Mouse (Mus musculus): Measurements from ENCODE around the gene 1700122O11Rik. TPM values are rescaled to one million over a fixed set of nuclear protein-coding genes. Genes with fewer than 3 reads are reported as not detected.

1700122O11Rik gene
- polyA plus RNA-seq, 1 experiment, result not detected

GRCm38 (mm10) chr17:48029241-48029640 lies 8.9 kb downstream of the 1700122O11Rik start:
- Histone ChIP-seq H3K27me3 (replicated peaks) (peaks cover 57% of the 10 kb centered on the region), H3K4me3 (replicated peaks) (no peak overlapping the region), H3K9me3 (peaks cover 14% of the 10 kb centered on the region), H3K36me3 (replicated peaks; ENCODE audit: low read length) (no peaks in the 10 kb centered on the region), H3K4me1 (peaks cover 10% of the 10 kb centered on the region)
- TF ChIP-seq FLI1 (IDR thresholded peaks at IDR 0.05; ENCODE audit: low read length) (no peak), GATA1 (IDR thresholded peaks at IDR 0.05; ENCODE audit: borderline replicate concordance, low read length) (no peak)

- Histone ChIP-seq H3K4me3 (replicated peaks) (no peak overlapping the region), H3K36me3 (replicated peaks; ENCODE audit: low read length) (no peaks in the 10 kb centered on the region), H3K9me3 (peaks cover 14% of the 10 kb centered on the region), H3K4me1 (no peaks in the 10 kb centered on the region), H3K27me3 (replicated peaks) (peaks cover 57% of the 10 kb centered on the region)
- no peak for TF ChIP-seq GATA1 (IDR thresholded peaks at IDR 0.05; ENCODE audit: borderline replicate concordance, low read length)
- TF ChIP-seq FLI1 (IDR thresholded peaks at IDR 0.05; ENCODE audit: low read length), result no peak
Observed at GRCm38 (mm10) chr17:48028250-48028649, 9.8 kb downstream of the 1700122O11Rik start.

- no peak for TF ChIP-seq GATA1 (IDR thresholded peaks at IDR 0.05; ENCODE audit: borderline replicate concordance, low read length)
- no peak for TF ChIP-seq FLI1 (IDR thresholded peaks at IDR 0.05; ENCODE audit: low read length)
- Histone ChIP-seq H3K27me3 (replicated peaks) (peaks cover 59% of the 10 kb centered on the region), H3K36me3 (replicated peaks; ENCODE audit: low read length) (no peaks in the 10 kb centered on the region), H3K9me3 (peaks cover 14% of the 10 kb centered on the region), H3K4me3 (replicated peaks) (no peak overlapping the region), H3K4me1 (no peaks in the 10 kb centered on the region)
Observed at GRCm38 (mm10) chr17:48027677-48028076, 10.4 kb downstream of the 1700122O11Rik start.

- H3K4me1 ChIP-seq, result no peaks in the 10 kb centered on the region
- no peaks in the 10 kb centered on the region for H3K36me3 ChIP-seq (replicated peaks; ENCODE audit: low read length)
- H3K4me3 ChIP-seq (replicated peaks), result no peak overlapping the region
- peaks cover 10% of the 10 kb centered on the region for H3K9me3 ChIP-seq
- TF ChIP-seq FLI1 (IDR thresholded peaks at IDR 0.05; ENCODE audit: low read length) (no peak), GATA1 (IDR thresholded peaks at IDR 0.05; ENCODE audit: borderline replicate concordance, low read length) (no peak)
- H3K27me3 ChIP-seq (replicated peaks), result peaks cover 64% of the 10 kb centered on the region
Observed at GRCm38 (mm10) chr17:48027019-48027418, 11.1 kb downstream of the 1700122O11Rik start.

- H3K4me3 ChIP-seq (replicated peaks), result no peak overlapping the region
- peaks cover 6% of the 10 kb centered on the region for H3K9me3 ChIP-seq
- TF ChIP-seq FLI1 (IDR thresholded peaks at IDR 0.05; ENCODE audit: low read length) (no peak), GATA1 (IDR thresholded peaks at IDR 0.05; ENCODE audit: borderline replicate concordance, low read length) (no peak)
- H3K4me1 ChIP-seq, result no peaks in the 10 kb centered on the region
- peaks cover 54% of the 10 kb centered on the region for H3K27me3 ChIP-seq (replicated peaks)
- H3K36me3 ChIP-seq (replicated peaks; ENCODE audit: low read length), result no peaks in the 10 kb centered on the region
Observed at GRCm38 (mm10) chr17:48024045-48024444, 14.0 kb downstream of the 1700122O11Rik start.

GRCm38 (mm10) chr17:48019585-48019984 lies 18.5 kb downstream of the 1700122O11Rik start:
- H3K36me3 ChIP-seq (replicated peaks; ENCODE audit: low read length), result no peaks in the 10 kb centered on the region
- H3K4me1 ChIP-seq, result no peaks in the 10 kb centered on the region
- peaks cover 51% of the 10 kb centered on the region for H3K27me3 ChIP-seq (replicated peaks)
- H3K4me3 ChIP-seq (replicated peaks), result no peak overlapping the region
- no peaks in the 10 kb centered on the region for H3K9me3 ChIP-seq
- TF ChIP-seq FLI1 (IDR thresholded peaks at IDR 0.05; ENCODE audit: low read length) (no peak), GATA1 (IDR thresholded peaks at IDR 0.05; ENCODE audit: borderline replicate concordance, low read length) (no peak)

- H3K4me3 ChIP-seq (replicated peaks), result no peak overlapping the region
- no peaks in the 10 kb centered on the region for H3K36me3 ChIP-seq (replicated peaks; ENCODE audit: low read length)
- H3K27me3 ChIP-seq (replicated peaks), result peaks cover 36% of the 10 kb centered on the region
Observed at GRCm38 (mm10) chr17:48016566-48016965, 21.5 kb downstream of the 1700122O11Rik start.

GRCm38 (mm10) chr17:48012561-48012960 lies 25.5 kb downstream of the 1700122O11Rik start:
- Histone ChIP-seq H3K36me3 (replicated peaks; ENCODE audit: low read length) (no peaks in the 10 kb centered on the region), H3K9me3 (no peaks in the 10 kb centered on the region), H3K4me1 (no peaks in the 10 kb centered on the region), H3K4me3 (replicated peaks) (no peak overlapping the region), H3K27me3 (replicated peaks) (peaks cover 29% of the 10 kb centered on the region)
- no peak for TF ChIP-seq GATA1 (IDR thresholded peaks at IDR 0.05; ENCODE audit: borderline replicate concordance, low read length)
- no peak for TF ChIP-seq FLI1 (IDR thresholded peaks at IDR 0.05; ENCODE audit: low read length)

More at GRCm38 (mm10) chr17:48016566-48016965, 21.5 kb downstream of the 1700122O11Rik start:
- no peak for TF ChIP-seq FLI1 (IDR thresholded peaks at IDR 0.05; ENCODE audit: low read length)
- TF ChIP-seq GATA1 (IDR thresholded peaks at IDR 0.05; ENCODE audit: borderline replicate concordance, low read length), result no peak
- H3K9me3 ChIP-seq, result no peaks in the 10 kb centered on the region
- H3K4me1 ChIP-seq, result no peaks in the 10 kb centered on the region

GRCm38 (mm10) chr17:48011105-48011504 lies 27.0 kb downstream of the 1700122O11Rik start:
- H3K4me3 ChIP-seq (replicated peaks), result no peak overlapping the region
- TF ChIP-seq FLI1 (IDR thresholded peaks at IDR 0.05; ENCODE audit: low read length) (no peak), GATA1 (IDR thresholded peaks at IDR 0.05; ENCODE audit: borderline replicate concordance, low read length) (no peak)
- no peaks in the 10 kb centered on the region for H3K9me3 ChIP-seq
- H3K4me1 ChIP-seq, result no peaks in the 10 kb centered on the region
- peaks cover 29% of the 10 kb centered on the region for H3K27me3 ChIP-seq (replicated peaks)
- H3K36me3 ChIP-seq (replicated peaks; ENCODE audit: low read length), result no peaks in the 10 kb centered on the region

- Histone ChIP-seq H3K9me3 (no peaks in the 10 kb centered on the region), H3K4me1 (no peaks in the 10 kb centered on the region), H3K4me3 (replicated peaks) (no peak overlapping the region), H3K27me3 (replicated peaks) (peaks cover 26% of the 10 kb centered on the region), H3K36me3 (replicated peaks; ENCODE audit: low read length) (no peaks in the 10 kb centered on the region)
- TF ChIP-seq GATA1 (IDR thresholded peaks at IDR 0.05; ENCODE audit: borderline replicate concordance, low read length), result no peak
- TF ChIP-seq FLI1 (IDR thresholded peaks at IDR 0.05; ENCODE audit: low read length), result no peak
Observed at GRCm38 (mm10) chr17:48010283-48010682, 27.8 kb downstream of the 1700122O11Rik start.

GRCm38 (mm10) chr17:48005816-48006215 lies 32.3 kb downstream of the 1700122O11Rik start:
- TF ChIP-seq GATA1 (IDR thresholded peaks at IDR 0.05; ENCODE audit: borderline replicate concordance, low read length) (no peak), FLI1 (IDR thresholded peaks at IDR 0.05; ENCODE audit: low read length) (no peak)
- peaks cover 12% of the 10 kb centered on the region; the same call in 1 of the 2 replicates for H3K4me1 ChIP-seq
- no peaks in the 10 kb centered on the region for H3K9me3 ChIP-seq
- H3K27me3 ChIP-seq (replicated peaks), result peaks cover 22% of the 10 kb centered on the region
- no peaks in the 10 kb centered on the region for H3K36me3 ChIP-seq (replicated peaks; ENCODE audit: low read length)
- H3K4me3 ChIP-seq (replicated peaks), result no peak overlapping the region

All from megakaryocyte, embryonic 14.5 days (primary cell).